Mouse (Mus musculus): ENCODE data around the gene Arid3c. TPM values are rescaled to one million over a fixed set of nuclear protein-coding genes. Genes with fewer than 3 reads are reported as not detected.
"Not testable (repeated sequence)": the region's sequence is repeated elsewhere in the genome, so short reads cannot be mapped to it uniquely, and the experiment has no call there.

The Arid3c gene
- polyA plus RNA-seq, 1 experiment from 2014 or later, result 0.32 TPM

- H3K4me1 ChIP-seq (replicated peaks), result peaks cover 38% of the 10 kb centered on the region
- peak within 1 kb of the TSS; percentile 94 for H3K9ac ChIP-seq (replicated peaks)
- H3K4me3 ChIP-seq (replicated peaks), result peak within 1 kb of the TSS; percentile 85
- H3K4me2 ChIP-seq (replicated peaks), result peak within 1 kb of the TSS; percentile 87
- WGBS, result under 1% methylated on average over 61 of the region's 61 CpGs
- H3K9me3 ChIP-seq, result no peaks in the 10 kb centered on the region
- ATAC-seq, result peak; percentile 73
- H3K27me3 ChIP-seq, result no peaks in the 10 kb centered on the region
- peak within 1 kb of the TSS; percentile 70 for H3K27ac ChIP-seq
- H3K36me3 ChIP-seq, result peaks cover 44% of the 10 kb centered on the region
Measured at GRCm38 (mm10) chr4:41713197-41714067, 17.5 kb downstream of the Arid3c start, which contains the start of gene Rpp25l. Rpp25l (minus strand) TSS chr4:41713534.

GRCm38 (mm10) chr4:41712421-41713196 lies 18.3 kb downstream of the Arid3c start:
- H3K4me3 ChIP-seq (replicated peaks), result peak overlapping the region; percentile 85
- 41% methylated on average over 31 of the region's 31 CpGs for WGBS
- peak; percentile 18 for ATAC-seq
- no peaks in the 10 kb centered on the region for H3K27me3 ChIP-seq
- peaks cover 36% of the 10 kb centered on the region for H3K36me3 ChIP-seq
- H3K4me2 ChIP-seq (replicated peaks), result peak overlapping the region; percentile 87
- H3K4me1 ChIP-seq (replicated peaks), result peaks cover 45% of the 10 kb centered on the region
- H3K9ac ChIP-seq (replicated peaks), result peak overlapping the region; percentile 94
- peak overlapping the region; percentile 70; the same call in 1 of the 2 replicates for H3K27ac ChIP-seq
- H3K9me3 ChIP-seq, result no peaks in the 10 kb centered on the region

GRCm38 (mm10) chr4:41711705-41712375 lies 19.1 kb downstream of the Arid3c start:
- Histone ChIP-seq H3K9ac (replicated peaks) (peak overlapping the region; percentile 94), H3K27ac (no peak overlapping the region), H3K4me3 (replicated peaks) (peak overlapping the region; percentile 85), H3K4me1 (replicated peaks) (peaks cover 53% of the 10 kb centered on the region), H3K9me3 (no peaks in the 10 kb centered on the region), H3K4me2 (replicated peaks) (peak overlapping the region; percentile 87), H3K36me3 (peaks cover 28% of the 10 kb centered on the region), H3K27me3 (no peaks in the 10 kb centered on the region)
- WGBS, result 78% methylated on average over 16 of the region's 16 CpGs
- ATAC-seq, result no peak

- peaks cover 60% of the 10 kb centered on the region for H3K4me1 ChIP-seq (replicated peaks)
Measured at GRCm38 (mm10) chr4:41710229-41710628, 20.7 kb downstream of the Arid3c start.

GRCm38 (mm10) chr4:41708192-41708745 lies 22.7 kb downstream of the Arid3c start:
- H3K27ac ChIP-seq, result peak overlapping the region; percentile 72
- 44% methylated on average over 8 of the region's 8 CpGs for WGBS
- H3K36me3 ChIP-seq, result peaks cover 8% of the 10 kb centered on the region; the same call in 1 of the 2 replicates
- no peaks in the 10 kb centered on the region for H3K9me3 ChIP-seq
- H3K9ac ChIP-seq (replicated peaks), result no peak overlapping the region
- no peak overlapping the region for H3K4me2 ChIP-seq (replicated peaks)
- H3K27me3 ChIP-seq, result peaks cover 16% of the 10 kb centered on the region
- ATAC-seq, result no peak
- H3K4me1 ChIP-seq (replicated peaks), result peaks cover 57% of the 10 kb centered on the region
- no peak overlapping the region for H3K4me3 ChIP-seq (replicated peaks)

More at GRCm38 (mm10) chr4:41710229-41710628, 20.7 kb downstream of the Arid3c start:
- H3K9ac ChIP-seq (replicated peaks), result no peak overlapping the region
- no peak overlapping the region for H3K4me3 ChIP-seq (replicated peaks)
- H3K27me3 ChIP-seq, result peaks cover 3% of the 10 kb centered on the region
- peaks cover 14% of the 10 kb centered on the region; the same call in 1 of the 2 replicates for H3K36me3 ChIP-seq
- WGBS, result 63% methylated on average over 4 of the region's 4 CpGs
- no peaks in the 10 kb centered on the region for H3K9me3 ChIP-seq
- ATAC-seq, result no peak
- H3K27ac ChIP-seq, result no peak overlapping the region
- no peak overlapping the region for H3K4me2 ChIP-seq (replicated peaks)

- Histone ChIP-seq H3K27me3 (peaks cover 16% of the 10 kb centered on the region), H3K27ac (peak overlapping the region; percentile 72), H3K9ac (replicated peaks) (no peak overlapping the region), H3K9me3 (no peaks in the 10 kb centered on the region), H3K4me1 (replicated peaks) (peaks cover 47% of the 10 kb centered on the region), H3K4me3 (replicated peaks) (no peak overlapping the region), H3K36me3 (peaks cover 8% of the 10 kb centered on the region; the same call in 1 of the 2 replicates), H3K4me2 (replicated peaks) (peak overlapping the region; percentile 35)
- WGBS, result 1% methylated on average over 13 of the region's 13 CpGs
- peak; percentile 87 for ATAC-seq
Measured at GRCm38 (mm10) chr4:41707011-41707535, 23.9 kb downstream of the Arid3c start.

GRCm38 (mm10) chr4:41705922-41706754 lies 24.8 kb downstream of the Arid3c start:
- WGBS, result 59% methylated on average over 19 of the region's 19 CpGs
- Histone ChIP-seq H3K4me2 (replicated peaks) (peak overlapping the region; percentile 35), H3K9me3 (no peaks in the 10 kb centered on the region), H3K36me3 (peaks cover 7% of the 10 kb centered on the region; the same call in 1 of the 2 replicates), H3K27me3 (peaks cover 16% of the 10 kb centered on the region), H3K4me1 (replicated peaks) (peaks cover 38% of the 10 kb centered on the region), H3K4me3 (replicated peaks) (no peak overlapping the region), H3K27ac (peak overlapping the region; percentile 69), H3K9ac (replicated peaks) (no peak overlapping the region)
- peak; percentile 43; the same call in 1 of the 2 replicates for ATAC-seq

- H3K27me3 ChIP-seq, result peaks cover 16% of the 10 kb centered on the region
- no peak overlapping the region for H3K4me3 ChIP-seq (replicated peaks)
- no peak overlapping the region for H3K9ac ChIP-seq (replicated peaks)
- no peaks in the 10 kb centered on the region for H3K36me3 ChIP-seq
- H3K27ac ChIP-seq, result no peak overlapping the region
- H3K9me3 ChIP-seq, result no peaks in the 10 kb centered on the region
- H3K4me2 ChIP-seq (replicated peaks), result no peak overlapping the region
- peaks cover 35% of the 10 kb centered on the region for H3K4me1 ChIP-seq (replicated peaks)
- no peak for ATAC-seq
- 4% methylated on average over 5 of the region's 5 CpGs for WGBS
Measured at GRCm38 (mm10) chr4:41704651-41705050, 26.3 kb downstream of the Arid3c start.

GRCm38 (mm10) chr4:41702226-41702625 lies 28.7 kb downstream of the Arid3c start:
- WGBS, result 72% methylated on average over 2 of the region's 2 CpGs
- H3K27me3 ChIP-seq, result peaks cover 16% of the 10 kb centered on the region

GRCm38 (mm10) chr4:41700224-41700623 lies 30.7 kb downstream of the Arid3c start:
- H3K4me2 ChIP-seq (replicated peaks); H3K4me1 ChIP-seq (replicated peaks); H3K36me3 ChIP-seq; H3K4me3 ChIP-seq (replicated peaks); ATAC-seq; H3K9me3 ChIP-seq; H3K27ac ChIP-seq; H3K9ac ChIP-seq (replicated peaks): not testable (repeated sequence)
- WGBS, result 85% methylated on average over 6 of the region's 8 CpGs
- peaks cover 12% of the 10 kb centered on the region for H3K27me3 ChIP-seq

More at GRCm38 (mm10) chr4:41702226-41702625, 28.7 kb downstream of the Arid3c start:
- H3K4me3 ChIP-seq (replicated peaks); H3K27ac ChIP-seq; H3K9ac ChIP-seq (replicated peaks); H3K9me3 ChIP-seq; H3K36me3 ChIP-seq; H3K4me2 ChIP-seq (replicated peaks); ATAC-seq: not testable (repeated sequence)
- peaks cover 24% of the 10 kb centered on the region for H3K4me1 ChIP-seq (replicated peaks)

Measured in midbrain, embryonic 13.5 days (tissue).